Mouse (Mus musculus): ENCODE data around the gene Prpf8.
"Not testable (repeated sequence)": the region's sequence is repeated elsewhere in the genome, so short reads cannot be mapped to it uniquely, and the experiment has no call there.

Prpf8 gene

DNA sequence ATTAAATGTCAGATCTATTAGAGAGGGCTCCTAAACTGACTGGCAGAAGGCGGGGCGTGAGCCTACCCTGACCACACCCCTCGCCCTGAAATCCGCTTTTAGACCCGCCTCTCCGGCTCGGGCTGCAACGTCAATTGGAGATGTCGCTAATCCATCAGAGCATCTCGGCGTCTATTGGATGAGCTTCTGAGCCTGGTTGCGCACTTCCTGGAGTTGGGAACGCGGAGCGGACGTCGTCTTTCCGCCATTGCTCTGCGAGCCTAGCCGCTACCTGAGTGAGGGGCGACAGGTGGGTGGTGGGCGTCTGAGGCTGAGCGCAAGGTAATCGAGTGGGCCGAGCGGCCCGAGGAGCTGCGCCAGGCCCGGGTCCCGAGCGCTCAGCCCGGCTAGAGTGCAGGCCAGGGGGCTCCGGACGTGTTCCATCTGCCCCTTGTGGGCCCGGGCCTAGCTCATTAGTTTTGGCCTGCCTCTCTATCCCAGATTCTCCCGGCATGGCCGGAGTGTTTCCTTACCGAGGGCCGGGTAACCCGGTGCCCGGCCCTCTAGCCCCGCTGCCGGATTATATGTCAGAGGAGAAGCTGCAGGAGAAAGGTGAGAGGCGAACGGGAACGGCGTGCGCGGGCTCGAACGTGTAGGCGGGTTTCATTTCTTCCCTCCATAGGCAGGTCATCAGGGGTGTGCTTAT is at the start of gene Prpf8:
Prpf8 (plus strand) TSS at position 216 of the 685 bp plus-strand sequence.
- peak; percentile 94 to 95 for DNase-seq (ENCODE audit: low spot score in 2 of 2)

DNA sequence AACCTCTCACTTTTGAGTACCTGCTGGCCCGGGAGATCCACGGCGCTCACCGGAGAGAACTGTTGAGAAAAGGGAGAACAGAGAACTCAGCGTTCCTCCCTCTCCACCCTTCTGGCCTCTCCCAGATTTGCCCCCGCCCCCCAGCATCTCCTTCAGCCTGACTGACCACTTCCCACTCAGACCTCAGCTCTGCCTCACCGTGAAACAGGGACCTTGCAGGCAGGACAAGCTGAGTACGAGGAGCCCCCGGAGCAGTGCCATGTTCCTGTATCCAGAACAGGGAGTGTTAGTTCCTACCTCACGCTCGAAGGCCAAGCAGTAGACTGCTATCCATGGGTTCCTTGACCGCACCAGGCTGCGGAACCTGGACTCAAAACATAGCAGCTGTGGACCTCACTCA is 48.4 kb upstream of the Prpf8 start:
- no peak for DNase-seq (ENCODE audit: low spot score in 2 of 2)

DNA sequence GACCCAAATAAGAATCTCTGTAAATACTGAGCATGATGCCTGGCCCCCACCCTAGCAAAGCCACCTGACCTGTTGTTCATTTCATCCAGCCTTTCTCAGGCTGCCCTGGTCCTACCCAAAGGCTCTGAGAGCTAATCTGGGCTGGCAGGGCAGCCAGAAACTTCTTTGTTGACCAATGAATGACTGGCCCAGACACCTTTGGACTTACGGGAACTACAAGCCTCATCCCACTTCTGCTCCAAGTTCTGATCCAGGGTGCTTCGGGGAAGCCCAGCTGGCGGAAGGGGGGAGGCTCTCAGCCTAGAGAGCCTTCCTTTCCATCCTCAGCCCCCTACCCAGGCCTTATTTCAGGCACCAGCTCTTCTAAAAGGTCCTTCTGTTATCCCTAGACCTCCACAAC is 47.8 kb upstream of the Prpf8 start:
- DNase-seq (ENCODE audit: low spot score in 2 of 2) = no peak

DNA sequence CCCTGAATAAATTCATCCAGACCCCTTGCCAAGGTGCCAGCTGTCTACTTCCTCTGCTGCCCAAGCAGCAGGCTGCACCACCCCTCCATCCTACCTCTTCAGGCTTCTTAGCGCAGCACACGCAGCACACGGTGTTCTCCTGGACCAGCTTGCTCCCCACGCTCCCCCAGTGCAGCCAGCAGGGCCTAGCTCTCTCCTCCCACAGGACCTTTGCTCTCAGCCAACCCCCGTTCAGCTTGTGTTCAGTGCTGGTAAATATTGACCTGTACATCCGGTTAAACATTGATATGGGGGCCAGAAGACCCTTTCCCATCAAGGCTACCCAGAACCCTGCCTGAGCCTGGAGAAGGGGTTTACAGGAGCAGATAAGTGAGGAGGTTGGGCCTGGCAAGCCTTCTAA is 47.3 kb upstream of the Prpf8 start, which contains the start of gene Serpinf2:
Serpinf2 (minus strand) TSS at position 229 of the 400 bp plus-strand sequence.
- DNase-seq (ENCODE audit: low spot score in 2 of 2) = no peak

DNA sequence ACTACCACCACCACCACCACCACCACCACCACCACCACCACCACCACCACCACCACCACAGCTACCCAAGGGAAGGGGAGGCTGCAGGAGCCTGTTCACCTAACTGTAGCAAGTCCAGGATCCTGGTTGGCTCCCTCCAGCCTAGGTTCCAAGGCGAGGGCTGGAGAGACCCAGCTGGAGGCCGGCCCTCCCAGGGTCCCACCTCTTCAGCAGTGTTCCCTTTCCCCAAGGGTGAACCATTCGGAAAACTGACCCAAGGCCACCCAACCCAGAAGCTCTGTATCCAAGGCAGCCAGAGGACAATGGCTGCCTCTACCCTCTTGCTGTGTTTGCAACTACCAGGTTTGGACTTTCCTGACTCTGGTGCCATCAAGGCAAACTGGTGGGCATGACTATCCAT is 46.7 kb upstream of the Prpf8 start:
- DNase-seq (ENCODE audit: low spot score in 2 of 2) = no peak

DNA sequence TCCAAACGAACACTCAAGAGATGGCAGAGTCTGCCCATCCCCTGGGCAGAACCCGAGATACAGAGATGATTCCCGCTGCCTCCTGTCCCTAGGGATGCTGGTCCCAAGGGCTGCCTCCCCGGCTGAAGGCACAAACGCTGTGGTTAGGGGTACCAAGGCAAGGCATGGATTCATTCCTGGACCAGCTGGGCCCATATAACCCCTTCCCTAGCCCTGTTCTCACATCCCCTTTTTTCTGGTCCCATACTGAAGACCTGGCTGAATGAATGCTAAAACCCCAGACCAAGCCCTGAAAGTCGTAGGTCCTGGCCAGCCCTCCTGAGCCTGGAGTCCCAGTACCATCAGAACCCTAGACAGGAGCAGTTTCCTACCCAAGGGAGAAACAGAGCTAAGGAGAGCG is 45.6 kb upstream of the Prpf8 start:
- DNase-seq (ENCODE audit: low spot score in 2 of 2) = no peak

DNA sequence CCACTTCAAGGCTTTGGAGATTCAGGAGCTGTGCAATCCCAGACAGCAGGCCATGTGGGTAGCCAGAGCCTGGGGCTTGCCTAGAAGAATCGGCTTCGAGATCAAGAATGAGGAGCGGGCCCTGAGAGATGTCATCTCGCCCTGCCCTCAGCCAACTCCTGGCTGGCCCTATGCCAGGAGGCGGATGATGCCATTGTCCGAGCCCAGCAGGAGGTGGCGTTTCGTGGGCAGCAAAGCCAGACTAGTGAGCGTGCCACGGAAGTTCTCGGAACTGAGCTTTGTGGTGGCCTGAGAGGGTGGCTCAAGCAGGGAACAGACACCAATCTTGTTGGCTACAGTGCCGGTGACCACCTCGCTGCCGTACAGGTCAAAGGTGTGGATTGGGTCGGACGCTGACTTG is 45.0 kb upstream of the Prpf8 start:
- no peak for DNase-seq (ENCODE audit: low spot score in 2 of 2)

DNA sequence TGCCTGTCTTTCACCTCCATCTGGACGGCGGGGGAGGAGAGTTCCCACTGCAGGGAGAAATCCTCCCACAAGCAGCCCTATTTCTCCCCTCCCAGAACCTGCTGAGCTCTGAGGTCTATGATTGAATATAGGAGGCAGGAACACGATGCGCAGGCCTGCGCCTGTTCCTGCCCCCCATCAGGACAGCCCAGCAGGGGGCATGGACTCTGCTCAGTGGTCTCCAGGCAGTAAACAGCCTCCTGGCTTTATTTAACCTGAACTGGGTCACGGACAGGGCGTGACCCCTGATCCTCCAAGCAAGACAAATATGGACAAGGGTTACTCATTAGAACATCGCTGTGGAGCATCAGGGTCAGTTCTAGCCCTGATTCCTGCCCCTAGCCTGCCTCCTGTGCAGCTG is 42.9 kb upstream of the Prpf8 start:
- DNase-seq (ENCODE audit: low spot score in 2 of 2) = no peak

DNA sequence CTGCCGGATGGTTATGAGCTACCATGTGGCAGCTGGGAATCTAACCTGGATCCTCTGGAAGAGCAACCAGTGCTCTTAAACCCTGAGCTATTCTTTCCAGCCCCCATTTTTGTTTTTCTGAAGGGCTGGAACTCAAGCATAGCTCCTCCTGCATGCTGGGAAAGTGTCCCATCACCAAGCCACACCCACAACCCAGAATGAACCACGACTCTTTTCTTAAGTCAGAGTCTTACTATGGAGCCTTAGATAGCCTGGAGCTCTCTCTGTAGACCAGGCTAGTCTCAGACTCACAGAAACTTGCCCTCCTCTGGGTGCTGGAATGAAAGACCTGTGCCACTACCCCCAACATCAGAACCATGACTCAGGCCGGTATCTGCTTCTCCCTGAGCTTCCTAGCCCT is 38.0 kb upstream of the Prpf8 start:
- no peak for DNase-seq (ENCODE audit: low spot score in 2 of 2)

DNA sequence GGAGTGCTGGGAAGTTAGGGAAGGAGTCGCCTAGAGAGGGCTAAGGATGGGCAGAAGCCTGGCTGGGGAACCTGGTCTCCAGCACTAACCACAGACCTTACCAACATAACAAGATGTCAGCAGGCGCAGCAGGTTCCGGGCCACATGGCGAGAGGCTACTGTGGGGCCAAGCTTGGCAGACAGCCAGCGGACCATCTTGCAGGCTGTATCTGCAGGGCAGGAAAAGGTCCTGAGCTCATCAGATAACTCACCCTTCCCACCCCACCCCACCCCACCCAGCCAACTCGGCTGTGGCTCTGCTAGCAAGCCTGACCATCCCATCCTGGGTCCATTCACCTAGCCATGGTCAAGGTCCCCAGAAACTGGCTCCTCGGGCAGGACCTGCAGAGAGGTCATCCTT is 36.9 kb upstream of the Prpf8 start:
- no peak for DNase-seq (ENCODE audit: low spot score in 2 of 2)

DNA sequence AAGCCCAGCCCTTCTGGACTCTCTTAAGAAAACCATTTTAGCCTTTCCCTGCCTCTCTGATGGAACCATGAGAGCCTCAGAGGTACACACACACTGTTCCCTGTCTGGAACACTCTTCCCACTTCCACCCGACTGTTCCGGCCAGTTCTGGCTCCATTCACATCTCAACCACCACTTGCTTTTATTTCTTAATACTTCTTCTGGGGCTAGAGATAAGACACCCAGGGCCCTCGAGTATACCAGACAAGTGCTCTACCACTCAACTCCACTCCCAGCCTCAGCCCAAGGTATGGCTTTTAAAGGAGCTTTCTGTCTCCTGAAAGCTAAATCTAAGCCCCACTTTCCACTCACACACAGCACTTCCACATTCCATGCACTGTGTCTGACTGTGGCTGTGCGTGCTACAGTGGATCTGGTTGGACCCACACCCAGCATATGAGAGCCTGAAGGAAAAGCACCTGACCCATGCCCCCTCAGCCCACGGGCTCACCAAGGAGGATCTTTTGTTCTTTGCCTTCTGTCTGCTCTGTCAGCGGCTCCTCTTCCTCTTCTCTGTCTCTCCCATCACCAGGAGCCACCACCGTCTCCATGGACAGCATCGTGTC is 36.2 kb upstream of the Prpf8 start:
- no peak for DNase-seq (ENCODE audit: low spot score in 2 of 2)

DNA sequence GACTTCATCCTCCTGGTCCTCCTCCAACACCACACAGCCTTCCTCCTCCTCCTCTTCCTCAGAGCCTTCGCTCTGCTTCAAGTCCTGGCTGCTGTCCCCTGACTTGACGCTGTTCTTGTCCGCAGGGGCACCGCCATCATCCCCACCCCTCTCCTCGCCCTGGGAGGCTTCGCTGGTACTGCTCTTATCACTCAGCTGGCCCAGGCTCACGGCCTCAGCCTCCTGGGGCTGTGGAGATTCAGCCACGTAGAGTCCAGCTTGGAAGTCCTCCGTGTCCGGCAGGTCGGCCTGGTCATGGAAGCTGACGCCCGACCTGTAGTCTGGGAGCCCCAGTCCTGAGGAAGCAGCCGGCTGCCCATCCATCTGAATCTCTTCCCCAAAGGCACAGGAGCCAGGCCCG is 35.7 kb upstream of the Prpf8 start:
- DNase-seq (ENCODE audit: low spot score in 2 of 2) = no peak

DNA sequence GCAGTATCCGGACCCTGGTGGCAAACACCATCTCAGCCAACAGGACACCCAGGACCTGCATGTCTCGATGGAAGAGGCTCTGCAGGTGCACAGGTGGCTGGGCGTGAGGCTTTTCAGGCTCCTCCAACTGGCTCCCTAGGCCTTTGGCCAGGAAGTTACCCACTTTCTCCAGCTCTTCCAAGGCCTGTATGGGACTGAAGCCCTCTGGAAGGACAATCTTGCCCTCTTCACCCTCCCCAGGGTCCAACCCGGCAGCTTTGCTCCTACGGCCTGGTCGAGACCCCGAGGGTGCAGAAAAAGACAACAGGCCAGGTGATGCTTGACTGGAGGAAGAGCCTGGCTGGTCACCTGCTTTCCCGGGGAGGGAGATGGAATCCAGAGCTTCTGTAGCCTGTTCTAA is 34.5 kb upstream of the Prpf8 start:
- DNase-seq (ENCODE audit: low spot score in 2 of 2) = no peak

DNA sequence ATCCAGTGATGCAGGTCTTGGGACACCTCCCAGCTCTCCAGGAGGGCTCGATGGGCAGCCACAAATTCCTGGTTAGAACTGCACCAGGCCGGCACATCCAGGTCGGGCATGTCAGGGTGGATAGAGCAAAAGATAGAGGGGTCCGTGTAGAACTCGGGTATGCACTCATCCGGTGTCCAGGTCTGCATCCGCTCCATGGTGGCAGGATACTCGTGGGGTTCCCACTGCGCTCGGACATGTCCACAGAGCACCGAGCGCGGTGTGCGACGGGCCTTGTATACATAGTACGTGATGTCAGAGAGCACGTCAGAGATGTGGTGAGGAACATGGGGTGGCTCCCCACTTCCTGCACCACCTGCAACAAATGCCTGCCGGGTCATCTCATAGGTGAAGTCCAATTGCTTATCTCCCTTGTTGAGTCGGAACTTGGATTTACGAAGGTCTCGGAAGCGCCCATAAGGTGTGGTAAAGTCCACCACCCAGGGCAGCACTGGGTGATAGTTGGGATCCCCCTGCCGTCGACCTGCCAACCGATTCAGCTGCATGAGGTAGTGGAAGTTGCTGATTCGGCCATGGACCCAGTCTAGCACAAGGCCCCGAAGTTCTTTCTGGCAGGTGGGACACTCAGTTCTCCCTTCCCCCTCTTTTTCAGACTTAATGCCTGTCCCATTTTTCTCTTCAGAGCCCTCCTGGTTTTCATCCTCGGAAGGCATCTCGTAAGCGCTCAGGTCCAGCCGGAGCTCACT is 33.6 kb upstream of the Prpf8 start:
- no peak for DNase-seq (ENCODE audit: low spot score in 2 of 2)

DNA sequence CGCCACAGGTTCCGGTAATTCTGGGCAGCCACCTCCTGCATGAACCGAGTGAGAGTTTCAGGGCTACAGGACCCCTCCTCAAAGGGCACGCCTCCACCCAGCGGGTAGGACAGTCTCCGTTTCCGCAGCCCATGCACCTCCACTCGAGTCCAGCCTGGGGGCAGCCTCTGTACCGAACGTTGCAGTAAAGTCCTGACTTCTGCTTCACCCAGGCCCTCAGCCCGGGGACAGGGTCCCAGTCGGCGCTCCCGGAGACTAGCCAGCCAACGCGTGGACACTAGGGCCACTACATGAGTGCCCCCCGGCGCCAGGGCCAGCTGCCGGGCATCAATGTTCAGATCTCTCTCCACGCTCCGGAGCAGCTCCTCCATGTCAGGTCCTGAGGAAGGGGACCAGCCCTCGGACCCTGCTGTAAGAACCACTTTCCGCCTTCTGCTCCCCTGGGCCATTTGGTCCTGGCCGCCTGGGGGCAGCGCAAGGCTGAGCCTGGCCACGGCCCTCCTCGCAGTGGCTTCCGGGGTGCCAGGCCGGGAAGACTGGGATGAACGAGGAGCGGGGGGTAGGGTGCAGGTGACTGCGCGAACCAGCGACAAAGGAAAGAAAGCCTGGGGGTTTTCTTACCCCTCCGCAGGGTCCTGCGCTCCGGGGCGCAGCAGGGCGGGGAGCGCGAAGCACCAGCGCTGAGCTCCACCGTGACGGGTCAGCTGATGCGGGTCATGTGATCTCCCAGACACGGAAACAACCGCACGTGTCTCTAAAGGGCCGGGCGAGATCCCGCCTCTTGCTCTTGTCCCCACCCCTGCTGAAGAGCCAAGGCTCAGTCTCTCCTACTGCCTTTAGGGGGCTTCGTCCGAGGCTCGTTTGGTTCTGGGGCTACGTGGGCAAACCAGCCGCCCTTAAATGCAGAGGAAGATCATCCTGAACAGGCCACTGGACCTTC is 32.4 kb upstream of the Prpf8 start, which contains the start of gene Wdr81:
Wdr81 (minus strand) TSS at position 727 of the 940 bp plus-strand sequence.
- peak; percentile 80 to 86 for DNase-seq (ENCODE audit: low spot score in 2 of 2)

DNA sequence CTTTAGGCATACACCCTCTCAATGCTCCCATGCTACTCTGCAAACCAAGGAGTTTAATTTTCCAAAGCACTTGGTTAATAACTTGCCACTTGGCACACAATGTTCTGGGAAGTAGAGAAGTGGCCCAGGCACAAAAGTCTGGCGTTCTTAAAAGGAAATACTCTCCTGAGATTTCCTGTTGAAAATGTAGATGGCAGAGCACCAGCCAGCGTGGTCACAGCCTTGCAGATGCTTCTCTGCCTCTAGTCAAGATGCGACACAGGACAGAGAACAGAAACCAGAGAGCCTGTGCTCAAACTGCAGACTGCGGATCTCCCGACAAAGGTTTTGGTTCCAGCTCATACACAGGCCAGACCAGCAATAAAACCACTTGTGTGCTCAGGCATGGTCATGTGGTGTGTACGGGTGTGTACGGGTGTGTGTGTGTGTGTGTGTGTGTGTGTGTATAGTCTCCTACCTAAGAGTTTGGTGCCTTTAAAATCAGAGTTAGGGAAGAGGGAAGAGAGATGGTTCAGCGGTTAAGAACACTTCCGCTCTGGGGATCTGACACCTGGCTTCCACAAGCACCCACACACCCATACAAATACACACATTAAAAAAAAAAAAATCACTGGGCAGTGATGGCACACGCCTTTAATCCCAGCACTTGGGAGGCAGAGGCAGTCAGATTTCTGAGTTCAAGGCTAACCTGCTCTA is 31.4 kb upstream of the Prpf8 start:
- no peak for DNase-seq (ENCODE audit: low spot score in 2 of 2)

DNA sequence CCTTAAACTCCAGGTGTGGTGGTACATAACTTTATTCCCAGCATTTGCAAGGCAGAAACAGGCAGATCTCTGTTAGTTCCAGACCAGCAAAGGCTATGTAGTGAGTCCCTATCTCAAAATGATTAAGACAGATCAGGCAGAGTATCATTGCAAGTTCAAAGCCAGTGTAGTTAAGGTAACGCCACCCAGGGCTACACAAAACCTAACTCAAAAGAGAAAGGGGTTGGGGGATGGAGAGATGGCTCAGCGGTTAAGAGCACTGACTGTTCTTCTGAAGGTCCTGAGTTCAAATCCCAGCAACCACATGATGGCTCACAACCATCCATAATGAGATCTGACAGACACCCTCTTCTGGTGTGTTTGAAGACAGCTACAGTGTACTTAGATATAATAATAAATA is 30.6 kb upstream of the Prpf8 start:
- DNase-seq (ENCODE audit: low spot score in 2 of 2) = not testable (repeated sequence)

DNA sequence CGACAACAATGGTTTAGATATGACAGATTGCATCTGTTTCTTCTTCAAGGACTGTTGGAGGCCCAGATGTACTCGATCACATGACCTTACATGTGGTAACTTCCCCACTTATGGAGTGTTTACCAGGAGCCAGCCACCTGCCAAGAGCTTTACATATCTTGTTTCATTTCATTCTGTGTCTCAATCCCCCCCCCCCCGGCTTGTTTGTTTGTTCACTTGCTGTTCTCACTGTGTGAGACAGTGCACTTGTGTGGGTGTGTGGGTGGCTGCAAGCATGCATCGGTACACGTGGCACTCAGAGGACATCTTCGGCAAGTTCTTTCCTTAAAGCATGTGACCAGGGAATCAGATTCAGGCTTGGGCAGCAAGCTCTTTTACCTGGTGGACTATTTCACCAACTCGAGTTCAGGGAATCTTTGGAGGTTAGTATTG is 30.2 kb upstream of the Prpf8 start:
- DNase-seq (ENCODE audit: low spot score in 2 of 2) = peak; percentile 31 to 35

DNA sequence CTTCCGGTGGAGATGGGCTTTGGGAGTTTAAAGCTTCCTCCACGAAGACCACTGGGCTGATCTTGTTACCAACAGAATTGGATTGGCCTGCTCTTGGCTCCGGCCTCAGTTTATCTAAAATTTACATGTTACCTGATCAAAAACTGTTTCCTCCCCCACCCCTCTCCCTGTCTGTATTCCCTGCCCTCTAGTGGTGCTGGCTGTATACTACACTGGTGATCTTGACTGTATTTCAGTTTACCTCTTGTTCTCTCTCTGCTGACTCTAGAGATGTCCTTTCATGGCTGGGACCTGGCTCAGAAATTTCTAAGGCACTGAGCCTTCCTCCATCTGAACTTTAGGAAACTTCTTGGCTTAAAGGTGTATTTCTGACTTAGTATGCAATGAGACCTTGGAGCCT is 28.4 kb upstream of the Prpf8 start:
- DNase-seq (ENCODE audit: low spot score in 2 of 2) = peak; percentile 50 to 67

DNA sequence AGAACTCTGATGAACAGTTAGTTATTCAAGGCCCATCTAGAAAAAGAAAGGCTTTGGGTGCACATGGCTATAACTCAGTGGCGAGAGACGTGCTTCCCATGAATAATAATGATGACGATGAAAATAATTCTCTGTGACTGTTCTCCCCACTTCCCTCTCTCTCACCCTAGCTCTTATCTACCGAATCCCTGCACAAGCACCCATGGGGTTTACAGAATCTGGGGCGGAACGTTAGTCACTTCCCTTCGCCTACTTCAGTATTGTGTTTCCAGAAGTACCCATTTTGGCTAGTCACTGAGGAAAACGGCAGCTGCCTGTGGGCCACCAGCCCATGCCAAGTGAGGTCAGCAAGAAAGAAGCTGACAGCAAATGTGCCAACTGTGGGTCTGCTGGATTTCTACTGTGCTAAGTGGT is 28.0 kb upstream of the Prpf8 start:
- no peak for DNase-seq (ENCODE audit: low spot score in 2 of 2)

DNA sequence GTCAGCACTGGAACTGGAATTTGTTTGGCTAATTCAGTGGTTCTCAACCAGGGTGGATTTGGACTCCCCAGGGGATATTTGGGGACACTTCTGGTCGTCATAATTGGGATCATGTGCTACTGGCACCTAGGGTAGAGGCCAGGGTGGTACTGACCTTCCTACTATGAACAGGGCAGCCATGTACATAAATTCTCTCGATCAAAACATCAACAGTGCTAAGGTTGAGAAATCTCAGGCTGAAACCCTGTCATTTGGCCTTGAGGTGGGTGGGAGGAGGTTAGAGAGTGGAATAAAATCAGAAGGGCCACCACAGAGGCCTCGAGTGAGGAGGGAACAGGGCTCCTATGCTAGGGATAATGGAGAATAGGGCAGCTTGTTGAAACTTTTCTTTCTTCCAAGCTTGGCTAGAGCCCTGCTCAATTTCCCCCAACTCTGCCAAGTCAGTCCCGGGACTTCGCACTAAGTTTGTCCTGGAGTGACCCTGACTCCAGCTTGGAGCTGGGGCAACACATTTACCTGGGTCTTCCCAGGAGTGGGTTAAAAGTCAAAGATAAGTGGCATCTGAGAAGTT is 27.4 kb upstream of the Prpf8 start:
- DNase-seq (ENCODE audit: low spot score in 2 of 2) = no peak

Measured in thymus, postnatal 10 days (tissue).